Mouse (Mus musculus) myocyte (in vitro differentiated cells): Measurements from ENCODE around the gene Gm28044. TPM values are rescaled to one million over a fixed set of nuclear protein-coding genes. Genes with fewer than 3 reads are reported as not detected.
"Not testable (repeated sequence)": the region's sequence is repeated elsewhere in the genome, so short reads cannot be mapped to it uniquely, and the experiment has no call there.

Experiments
- H3K27me3 ChIP-seq: one replicate; pipeline ENCODE4 v1.6.1; 2011; ENCODE audit not compliant: control insufficient read depth, insufficient read depth, insufficient read length
- H3K36me3 ChIP-seq: one replicate; pipeline ENCODE4 v1.6.1; 2011; ENCODE audit not compliant: control insufficient read depth, insufficient read depth
- H3K4me2 ChIP-seq: one replicate; pipeline ENCODE4 v1.6.1; 2011; ENCODE audit warnings: low read depth, control low read depth
- H3K4me3 ChIP-seq: one replicate; pipeline ENCODE4 v1.5.1; 2011; ENCODE audit warnings: mild to moderate bottlenecking, control low read depth, moderate library complexity
- H3K79me2 ChIP-seq: one replicate; pipeline ENCODE4 v1.6.1; 2011; ENCODE audit not compliant: control insufficient read depth, insufficient read depth
- H3ac ChIP-seq: one replicate; pipeline ENCODE4 v1.6.1; 2011; ENCODE audit not compliant: control insufficient read depth, insufficient read length
- CEBPB ChIP-seq: IDR thresholded peaks from 2 replicates; pipeline ENCODE4 v1.6.1; 2011; ENCODE audit warnings: mild to moderate bottlenecking, moderate library complexity; ENCODE audit not compliant: poor library complexity, insufficient read depth, severe bottlenecking
- E2F4 ChIP-seq: IDR thresholded peaks from one replicate; pipeline ENCODE4 v1.6.1; 2011; ENCODE audit warnings: mild to moderate bottlenecking, control low read depth, moderate library complexity; ENCODE audit not compliant: insufficient read depth
- MAX ChIP-seq: IDR thresholded peaks from one replicate; pipeline ENCODE4 v1.6.1; 2011; ENCODE audit warnings: low read depth, mild to moderate bottlenecking, control low read depth
- MYOD1 ChIP-seq, 3 experiments: IDR thresholded peaks; one replicate each; pipeline ENCODE4 v1.6.1; 2011; ENCODE audit warnings: control low read depth in 2 of 3, low read depth in 2 of 3, mild to moderate bottlenecking in 2 of 3, moderate library complexity in 1 of 3; ENCODE audit not compliant: insufficient read length in 2 of 3, control insufficient read depth in 1 of 3
- MYOG ChIP-seq, 3 experiments: IDR thresholded peaks; one replicate each; pipeline ENCODE4 v1.6.1; 2011; ENCODE audit warnings: control low read depth in 2 of 3, low read depth in 2 of 3, mild to moderate bottlenecking in 2 of 3; ENCODE audit not compliant: insufficient read length in 2 of 3, control insufficient read depth in 1 of 3, insufficient read depth in 1 of 3
- POLR2A ChIP-seq: IDR thresholded peaks from one replicate; pipeline ENCODE4 v1.6.1; 2011; ENCODE audit warnings: low read depth, mild to moderate bottlenecking, control low read depth, moderate library complexity; ENCODE audit not compliant: insufficient read length
- POLR2AphosphoS2 ChIP-seq: IDR thresholded peaks from one replicate; pipeline ENCODE4 v1.6.1; 2011; ENCODE audit warnings: low read depth, control low read depth; ENCODE audit not compliant: insufficient read length
- REST ChIP-seq: IDR thresholded peaks from one replicate; pipeline ENCODE4 v1.6.1; 2011; ENCODE audit warnings: mild to moderate bottlenecking, control low read depth, moderate library complexity; ENCODE audit not compliant: insufficient read depth, insufficient read length
- SRF ChIP-seq: IDR thresholded peaks from one replicate; pipeline ENCODE4 v1.6.1; 2011; ENCODE audit warnings: low read depth; ENCODE audit not compliant: control insufficient read depth, insufficient read length
- TCF12 ChIP-seq: IDR thresholded peaks from one replicate; pipeline ENCODE4 v1.6.1; 2011; ENCODE audit warnings: mild to moderate bottlenecking, control low read depth; ENCODE audit not compliant: poor library complexity, insufficient read depth, severe bottlenecking
- TCF3 ChIP-seq: IDR thresholded peaks from one replicate; pipeline ENCODE4 v1.6.1; 2011; ENCODE audit warnings: low read depth, control low read depth; ENCODE audit not compliant: insufficient read length
- USF1 ChIP-seq: IDR thresholded peaks from one replicate; pipeline ENCODE4 v1.6.1; 2011; ENCODE audit warnings: low read depth, mild to moderate bottlenecking, control low read depth, moderate library complexity
- polyA plus RNA-seq: library from polyadenylated mRNA; unstranded; fragments of >200 nt; fragmentation: generic; extraction: Trizol; gene quantifications from one replicate; pipeline ENCODE4 v1.2.1, GENCODE M21; 2012; ENCODE audit warnings: missing spikeins

Gene Gm28044
- polyA plus RNA-seq, 1 experiment: 1.3 TPM

DNA sequence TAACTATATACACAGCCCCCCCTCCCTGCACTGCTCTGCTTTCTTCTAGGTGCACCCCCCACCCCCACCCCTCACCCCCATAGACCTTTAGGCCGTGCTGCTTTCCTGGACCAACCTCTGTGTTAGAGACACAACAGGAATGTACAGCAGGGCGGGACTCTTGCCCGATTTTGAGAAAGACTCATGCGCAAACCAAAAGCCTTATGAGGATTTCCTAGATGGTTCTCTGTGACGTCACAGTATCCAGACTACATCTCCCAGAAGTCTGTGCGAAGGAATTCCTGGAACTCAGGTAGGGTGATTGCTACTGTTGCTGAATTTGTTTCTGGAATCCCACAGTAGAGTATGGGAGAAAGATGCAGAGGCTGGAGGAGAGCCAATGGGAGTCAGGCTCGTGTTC is 82.0 kb downstream of the Gm28044 start, which contains the start of gene Zfp458:
TSS of gene Zfp458 (minus strand) at position 153 of the 400 bp plus-strand sequence.
- H3K36me3 ChIP-seq: no peaks in the 10 kb centered on the region
- H3K4me3 ChIP-seq: no peak within 1 kb of the TSS
- TF ChIP-seq TCF3 (no peak), E2F4 (no peak), USF1 (no peak), REST (no peak), POLR2AphosphoS2 (no peak), TCF12 (no peak), MYOG (IDR thresholded peaks at IDR 0.05; ENCODE audit: control insufficient read depth in 1 of 3, insufficient read depth in 1 of 3, insufficient read length in 2 of 3, low read depth in 2 of 3) (no peak), POLR2A (no peak), MYOD1 (IDR thresholded peaks at IDR 0.05; ENCODE audit: control insufficient read depth in 1 of 3, insufficient read length in 2 of 3, low read depth in 2 of 3) (no peak), SRF (no peak), CEBPB (no peak), MAX (no peak)
- H3K27me3 ChIP-seq: no peaks in the 10 kb centered on the region
- H3K79me2 ChIP-seq: no peaks in the 10 kb centered on the region
- H3K4me2 ChIP-seq: no peak within 1 kb of the TSS
- H3ac ChIP-seq: no peak within 1 kb of the TSS

DNA sequence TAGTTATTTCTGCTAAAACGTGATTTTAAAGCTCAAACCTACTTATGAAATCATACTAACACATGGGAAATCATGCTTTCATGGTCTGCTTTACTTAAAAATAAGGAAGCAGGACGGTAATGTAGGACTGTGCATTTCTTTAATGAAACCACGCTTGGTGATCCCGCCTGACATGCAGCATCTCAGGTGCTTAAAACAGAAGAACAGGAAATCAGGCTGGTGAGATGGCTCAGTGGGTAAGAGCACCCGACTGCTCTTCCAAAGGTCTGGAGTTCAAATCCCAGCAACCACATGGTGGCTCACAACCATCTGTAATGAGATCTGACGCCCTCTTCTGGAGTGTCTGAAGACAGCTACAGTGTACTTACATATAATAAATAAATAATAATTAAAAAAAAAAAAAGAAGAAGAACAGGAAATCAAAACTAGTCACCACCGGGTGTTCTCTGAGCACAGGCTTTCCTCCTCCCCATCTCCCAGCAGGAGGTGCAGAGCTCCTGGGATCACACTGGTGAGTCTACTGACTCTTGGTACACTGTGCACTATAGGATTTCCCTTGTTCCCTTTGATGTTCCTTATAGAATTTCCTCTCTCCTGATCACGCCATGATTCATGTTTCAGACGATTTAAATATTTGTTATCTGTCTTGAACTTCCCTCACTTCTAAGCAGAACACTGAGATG is 90.8 kb downstream of the Gm28044 start:
- H3K79me2 ChIP-seq: not testable (repeated sequence)
- peak overlapping the region; percentile 33 for H3ac ChIP-seq

DNA sequence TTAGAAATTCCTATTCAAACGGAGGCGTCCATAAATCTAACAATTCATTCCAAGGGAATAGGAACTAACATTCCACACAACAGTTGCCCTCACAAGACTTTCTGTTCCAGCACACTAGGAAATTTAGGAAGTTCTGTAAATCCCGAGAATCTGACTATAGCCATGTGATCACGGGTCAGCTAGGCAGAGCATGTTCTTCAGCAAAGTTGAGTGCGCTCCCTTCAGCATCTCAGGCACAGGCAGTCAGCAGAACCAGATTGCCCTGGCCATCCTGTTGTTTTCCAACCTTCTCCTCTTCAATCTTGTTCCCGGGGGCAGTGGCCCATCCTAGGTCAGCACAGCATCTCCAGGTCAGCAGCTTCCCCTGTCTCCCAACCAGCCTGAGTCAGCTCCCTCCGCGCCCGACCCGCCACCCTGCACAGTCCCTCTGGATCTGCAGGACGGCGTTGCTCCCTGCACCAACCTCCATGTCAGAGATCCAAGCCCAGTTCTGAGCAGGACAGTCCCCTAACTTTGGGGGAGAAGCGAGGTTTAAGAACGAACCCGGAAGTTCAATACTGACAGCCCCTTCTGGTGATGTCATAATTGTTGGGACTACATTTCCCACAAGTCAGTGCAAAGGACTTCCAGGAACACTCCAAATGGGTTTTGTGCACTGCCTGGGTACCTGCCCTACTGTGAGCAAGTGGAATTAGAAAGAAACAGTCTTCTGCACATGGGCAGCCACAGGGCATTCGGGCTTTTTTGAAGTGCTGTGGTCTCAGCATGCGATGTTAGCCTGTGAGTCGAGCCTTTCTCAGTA is 91.6 kb downstream of the Gm28044 start:
- Histone ChIP-seq H3K4me2 (peak overlapping the region; percentile 92), H3K4me3 (peak overlapping the region; percentile 51), H3K79me2 (no peaks in the 10 kb centered on the region), H3ac (peak overlapping the region; percentile 33), H3K36me3 (no peaks in the 10 kb centered on the region), H3K27me3 (no peaks in the 10 kb centered on the region)
- no peak for TF ChIP-seq MYOD1 (IDR thresholded peaks at IDR 0.05; ENCODE audit: control insufficient read depth in 1 of 3, insufficient read length in 2 of 3, low read depth in 2 of 3)
- TF ChIP-seq REST: no peak
- no peak for TF ChIP-seq USF1
- TF ChIP-seq POLR2AphosphoS2: no peak
- TF ChIP-seq E2F4: no peak
- no peak for TF ChIP-seq POLR2A
- TF ChIP-seq CEBPB: no peak
- no peak for TF ChIP-seq MYOG (IDR thresholded peaks at IDR 0.05; ENCODE audit: control insufficient read depth in 1 of 3, insufficient read depth in 1 of 3, insufficient read length in 2 of 3, low read depth in 2 of 3)
- TF ChIP-seq TCF3: no peak
- no peak for TF ChIP-seq SRF
- no peak for TF ChIP-seq MAX
- no peak for TF ChIP-seq TCF12

More for the DNA sequence above, 90.8 kb downstream of the Gm28044 start:
- H3K36me3 ChIP-seq, H3K27me3 ChIP-seq: not testable (repeated sequence)
- peak overlapping the region; percentile 51 for H3K4me3 ChIP-seq
- peak overlapping the region; percentile 92 for H3K4me2 ChIP-seq

Other genes starting within 250 kb of the Gm28044 start
- gene Rslcan18, start 244.3 kb downstream of the Gm28044 start, polyA plus RNA-seq: 0.19 TPM
- gene Zfp759, start 238.9 kb downstream of the Gm28044 start, polyA plus RNA-seq: 0.59 TPM
- gene Rsl1, start 187.4 kb downstream of the Gm28044 start, polyA plus RNA-seq: 0.41 TPM
- gene Zfp455, start 166.0 kb downstream of the Gm28044 start, polyA plus RNA-seq: 0.05 TPM
- 0.20 TPM for gene Zfp458, start 82.1 kb downstream of the Gm28044 start, polyA plus RNA-seq
- gene Zfp457, start 54.1 kb downstream of the Gm28044 start, polyA plus RNA-seq: 0.10 TPM
- 0.48 TPM for gene Zfp595, start 28.0 kb downstream of the Gm28044 start, polyA plus RNA-seq
- gene Zfp953, start 69 bp upstream of the Gm28044 start, polyA plus RNA-seq: 0.12 TPM
- 1.0 TPM for gene Gm28041, start 15.2 kb upstream of the Gm28044 start, polyA plus RNA-seq
- gene Zfp456, start 15.3 kb upstream of the Gm28044 start, polyA plus RNA-seq: 0.04 TPM
- 1.1 TPM for gene Zfp429, start 39.3 kb upstream of the Gm28044 start, polyA plus RNA-seq
- not detected for gene Zfp459, start 60.9 kb upstream of the Gm28044 start, polyA plus RNA-seq
- 1.4 TPM for gene Zfp874a, start 91.1 kb upstream of the Gm28044 start, polyA plus RNA-seq
- gene Zfp874b, start 123.7 kb upstream of the Gm28044 start, polyA plus RNA-seq: 1.8 TPM
- 1.6 TPM for gene Zfp58, start 140.0 kb upstream of the Gm28044 start, polyA plus RNA-seq
- gene Gm26965, start 165.6 kb upstream of the Gm28044 start, polyA plus RNA-seq: not detected
- gene Zfp87, start 165.6 kb upstream of the Gm28044 start, polyA plus RNA-seq: 18.0 TPM
- 0.68 TPM for gene Zfp748, start 193.3 kb upstream of the Gm28044 start, polyA plus RNA-seq
- gene Zfp729b, start 249.2 kb upstream of the Gm28044 start, polyA plus RNA-seq: 0.86 TPM